Mouse (Mus musculus) adrenal gland, postnatal 4 days (tissue): ENCODE measurements around the gene Zfp280d. TPM values are rescaled to one million over a fixed set of nuclear protein-coding genes. Genes with fewer than 3 reads are reported as not detected.
A peak's percentile ranks its signal among the peaks of the same experiment; 100 is the strongest.

ENCODE experiments used
- DNase-seq, 2 experiments: peaks; one replicate each; pipeline ENCODE4 v3.0.0; 2021 to 2022; ENCODE audit warnings: low spot score in 2 of 2, mixed read lengths in 2 of 2
- long read RNA-seq, 2 experiments: library from polyadenylated mRNA; stranded (forward); transcript quantifications; one replicate each; pipeline ENCODE4 v2.0.0; 2021
- total RNA-seq, 2 experiments: library from RNA; stranded (reverse); gene quantifications; 2 replicates each; pipeline ENCODE4 v1.2.3; 2021

Zfp280d gene
- 10 to 100 TPM; 75.7 to 78.2 TPM for total RNA-seq
- long read RNA-seq, experiment 1, partial matches to known transcripts: 0 of 2 reads
- long read RNA-seq, experiment 1, other reads (novel, unspliced or antisense): 2 of 2 reads
- long read RNA-seq, experiment 2, partial matches to known transcripts: 2 of 6 reads
- long read RNA-seq, experiment 2, other reads (novel, unspliced or antisense): 4 of 6 reads

GRCm38 (mm10) chr9:72274677-72275076 lies at the start of gene Zfp280d:
TSS of gene Zfp280d (plus strand) at chr9:72274860.
- DNase-seq: peak; percentile 72 to 83

DNA sequence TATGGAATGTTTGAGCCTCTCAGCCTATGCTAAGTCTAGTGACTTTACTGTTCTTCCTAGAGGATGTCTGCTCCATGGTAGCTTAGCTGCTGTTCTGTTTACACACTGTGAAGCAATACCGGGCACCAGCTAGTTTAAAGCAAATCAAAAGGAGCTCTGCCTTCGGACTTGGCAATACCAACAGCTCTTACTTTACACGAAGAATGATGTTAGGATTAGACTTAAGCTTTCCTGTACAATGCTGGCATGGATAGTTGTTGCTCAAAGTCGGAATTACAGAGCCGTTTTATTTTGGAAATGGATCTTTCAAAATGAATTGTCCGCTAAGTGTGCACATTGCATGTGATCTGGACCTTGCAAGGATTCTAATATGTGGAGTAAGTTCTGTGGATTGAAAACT lies 48.1 kb upstream of the Zfp280d start:
- DNase-seq: no peak

DNA sequence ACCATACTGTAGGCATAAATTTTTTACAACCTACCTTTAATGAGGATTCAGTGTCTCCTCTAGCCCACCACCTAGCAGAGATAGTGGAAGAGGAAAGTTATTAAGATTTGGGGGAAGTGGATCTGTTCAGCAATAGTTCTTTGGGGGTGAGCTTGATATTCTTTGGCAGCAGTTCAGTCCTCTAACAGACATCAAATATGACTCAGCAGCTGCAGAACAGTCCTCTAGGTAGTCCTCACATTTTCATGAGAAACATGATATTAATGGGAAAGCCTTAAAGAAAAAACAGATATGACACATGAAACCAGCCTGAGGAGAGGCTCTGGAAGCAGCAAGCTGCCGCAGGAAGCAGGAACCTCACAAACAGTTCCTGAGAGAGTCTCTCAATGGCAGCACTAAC lies 22.0 kb upstream of the Zfp280d start:
- no peak for DNase-seq

GRCm38 (mm10) chr9:72255227-72255626 lies 19.4 kb upstream of the Zfp280d start:
- no peak for DNase-seq

DNA sequence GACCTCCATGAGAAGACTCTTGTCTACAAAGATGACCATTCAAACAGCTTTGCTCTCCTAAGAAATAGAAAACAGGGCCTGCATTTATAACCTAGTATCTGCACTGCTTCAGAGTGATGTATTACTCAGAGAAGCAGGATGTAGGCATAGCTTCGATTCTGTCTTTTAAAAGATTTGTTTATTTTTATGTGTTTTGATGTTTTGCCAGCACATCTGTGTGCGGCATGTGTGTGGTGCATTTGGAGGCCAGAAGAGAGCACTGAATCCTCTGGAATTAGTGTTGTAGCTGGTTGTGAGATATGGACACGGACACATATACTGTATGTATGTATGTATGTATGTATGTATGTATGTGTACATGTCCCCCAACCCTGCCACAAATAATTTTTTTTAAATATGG lies 18.0 kb upstream of the Zfp280d start:
- no peak for DNase-seq

DNA sequence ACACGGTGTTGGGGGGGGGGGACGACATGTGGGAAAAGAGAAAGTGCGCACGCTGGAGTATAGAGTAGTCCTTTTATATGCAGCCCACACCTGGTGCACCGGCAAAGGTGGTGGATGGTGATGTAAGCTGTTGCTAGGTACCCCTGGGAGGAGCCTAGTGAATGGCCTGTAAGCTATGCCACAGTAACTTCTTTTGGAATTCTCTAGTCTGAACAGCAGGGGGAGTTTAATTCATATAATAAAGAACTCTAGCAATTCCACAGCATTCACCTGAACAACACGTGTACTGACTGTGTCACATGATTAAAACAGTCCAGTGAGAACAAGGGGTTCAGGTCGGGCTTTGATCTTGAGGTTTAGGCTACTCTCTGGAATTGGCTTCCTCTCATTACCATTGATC lies 14.3 kb upstream of the Zfp280d start:
- DNase-seq: no peak

- no peak for DNase-seq
These were observed 9.8 kb upstream of the Zfp280d start for GRCm38 (mm10) chr9:72264859-72265258.

GRCm38 (mm10) chr9:72270146-72270545 lies 4.5 kb upstream of the Zfp280d start:
- DNase-seq: no peak

GRCm38 (mm10) chr9:72273646-72274410 lies 832 bp upstream of the Zfp280d start:
- no peak for DNase-seq

DNA sequence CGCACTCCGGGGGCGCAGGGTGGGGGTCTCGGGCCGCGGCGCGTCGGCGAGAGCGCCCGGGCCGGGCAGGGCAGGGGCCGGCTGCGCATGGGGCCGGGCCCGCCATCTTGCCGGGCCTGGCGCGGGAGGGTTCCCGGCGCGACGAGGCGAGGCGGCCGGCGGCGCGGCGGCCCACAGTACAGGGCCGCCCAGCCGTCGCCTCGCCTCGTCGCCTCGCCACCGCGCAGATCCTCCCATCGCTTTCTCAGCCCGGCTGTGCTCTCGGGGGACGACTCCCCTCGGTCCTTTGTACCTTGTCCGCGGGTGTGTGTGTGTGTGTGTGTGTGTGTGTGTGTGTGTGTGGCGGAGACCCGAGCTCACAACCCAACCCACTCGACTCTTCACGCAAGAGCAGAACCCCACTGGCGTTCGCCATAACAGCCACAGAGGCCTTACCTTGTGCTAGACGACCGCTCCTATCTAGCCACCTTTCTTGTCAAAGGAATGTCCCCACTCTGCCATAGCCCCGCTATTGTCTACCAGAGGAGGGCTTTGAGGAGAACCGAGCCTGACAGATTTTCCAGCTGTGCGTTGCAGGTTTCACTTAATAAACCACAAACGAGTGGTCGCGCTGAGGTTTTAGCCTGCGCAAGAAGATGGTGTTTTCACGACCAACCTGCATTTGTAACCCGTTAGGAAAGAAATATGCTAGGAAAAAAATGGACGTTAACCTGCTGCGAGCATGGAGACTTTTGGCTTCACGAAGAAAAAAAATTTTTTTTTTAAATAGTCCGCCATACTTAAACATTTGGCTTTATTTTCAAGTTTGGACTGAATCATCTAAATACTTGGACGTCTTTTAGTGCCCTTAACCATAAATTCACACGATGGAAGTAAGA lies 680 bp downstream of the Zfp280d start:
- peak; percentile 24 to 35 for DNase-seq

- DNase-seq: no peak
These were observed 1.4 kb downstream of the Zfp280d start for GRCm38 (mm10) chr9:72275979-72276500.

GRCm38 (mm10) chr9:72276941-72277340 lies 2.3 kb downstream of the Zfp280d start:
- no peak for DNase-seq

DNA sequence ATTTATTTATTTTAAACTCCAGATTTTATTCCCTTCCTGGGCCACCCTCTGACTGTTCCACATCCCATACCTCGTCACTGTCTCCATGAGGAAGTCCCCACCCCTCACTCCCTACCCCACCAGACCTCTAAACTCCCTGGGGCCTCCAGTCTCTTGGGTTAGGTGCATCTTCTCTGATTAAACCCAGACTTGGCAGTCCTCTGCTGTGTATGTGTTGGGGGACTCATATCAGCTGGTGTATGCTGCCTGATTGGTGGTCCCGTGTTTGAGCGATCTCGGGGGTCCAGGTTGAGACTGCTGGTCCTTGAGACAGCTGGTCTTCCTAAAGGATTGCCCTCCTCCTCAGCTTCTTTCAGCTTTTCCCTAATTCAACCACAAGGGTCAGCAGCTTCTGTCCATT lies 5.3 kb downstream of the Zfp280d start:
- DNase-seq: no peak

DNA sequence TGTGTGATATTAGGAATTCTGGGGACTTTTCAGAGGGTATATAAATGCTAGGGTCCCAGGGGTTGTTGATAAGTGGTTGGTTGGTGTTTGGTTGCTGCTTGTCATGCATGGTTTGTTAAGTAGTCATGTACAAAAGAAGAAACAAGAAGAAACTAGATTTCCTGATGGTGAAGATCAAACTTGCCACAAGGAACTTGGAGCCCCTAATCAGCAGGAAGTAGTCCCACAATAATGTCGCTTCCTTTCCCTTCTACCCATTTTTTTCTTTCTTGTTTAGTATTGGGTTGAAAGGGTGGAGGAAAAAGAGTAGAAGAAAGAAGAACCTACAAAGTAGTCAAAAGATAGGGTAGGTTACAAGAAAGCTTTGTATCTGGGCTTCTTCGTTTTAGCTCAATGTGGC lies 13.0 kb downstream of the Zfp280d start:
- no peak for DNase-seq

- DNase-seq: no peak
These were observed 13.6 kb downstream of the Zfp280d start for GRCm38 (mm10) chr9:72288210-72288609.

- DNase-seq: no peak
These were observed 14.4 kb downstream of the Zfp280d start for GRCm38 (mm10) chr9:72289094-72289493.

DNA sequence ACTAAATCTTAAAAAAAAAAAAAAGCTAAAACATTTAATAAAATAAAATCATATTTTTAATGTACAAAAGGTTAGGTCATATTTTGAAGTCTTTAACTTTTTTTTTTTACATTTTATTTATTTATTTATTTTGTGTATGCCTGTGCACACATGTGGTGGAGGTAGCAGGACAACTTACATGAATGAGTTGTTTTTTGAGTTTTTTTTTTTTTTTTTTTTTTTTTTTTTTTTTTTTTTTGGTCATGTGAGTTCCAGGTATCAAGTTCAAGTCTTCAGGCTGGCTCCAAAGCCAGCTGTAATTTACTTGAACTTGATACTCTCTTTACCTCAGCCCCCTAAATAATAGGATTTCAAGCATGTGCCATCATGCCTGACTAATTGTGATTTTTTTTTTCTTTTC lies 19.4 kb downstream of the Zfp280d start:
- no peak for DNase-seq

- DNase-seq: no peak
These were observed 35.1 kb downstream of the Zfp280d start for GRCm38 (mm10) chr9:72309765-72310164.

DNA sequence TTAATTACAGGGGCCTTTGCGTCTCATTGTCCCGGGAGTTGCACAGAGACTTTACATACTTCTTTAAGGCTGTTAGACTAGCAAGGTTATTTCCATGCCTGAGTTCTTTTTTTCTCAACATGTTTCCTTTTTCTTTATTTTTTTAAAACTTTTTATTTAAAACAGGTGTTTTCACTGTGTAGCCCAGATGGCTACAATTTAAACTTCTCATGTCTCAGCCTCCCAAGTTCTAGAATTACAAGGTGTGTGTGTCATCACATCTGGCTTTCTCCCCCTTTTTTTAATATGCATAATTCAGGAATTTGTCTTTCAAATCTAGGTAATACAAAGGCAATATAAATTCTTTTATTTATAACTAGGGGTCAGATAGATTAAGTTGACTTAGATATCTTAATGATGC lies 58.6 kb downstream of the Zfp280d start:
- no peak for DNase-seq

- no peak for DNase-seq
These were observed 61.4 kb downstream of the Zfp280d start for GRCm38 (mm10) chr9:72336069-72336468.

DNA sequence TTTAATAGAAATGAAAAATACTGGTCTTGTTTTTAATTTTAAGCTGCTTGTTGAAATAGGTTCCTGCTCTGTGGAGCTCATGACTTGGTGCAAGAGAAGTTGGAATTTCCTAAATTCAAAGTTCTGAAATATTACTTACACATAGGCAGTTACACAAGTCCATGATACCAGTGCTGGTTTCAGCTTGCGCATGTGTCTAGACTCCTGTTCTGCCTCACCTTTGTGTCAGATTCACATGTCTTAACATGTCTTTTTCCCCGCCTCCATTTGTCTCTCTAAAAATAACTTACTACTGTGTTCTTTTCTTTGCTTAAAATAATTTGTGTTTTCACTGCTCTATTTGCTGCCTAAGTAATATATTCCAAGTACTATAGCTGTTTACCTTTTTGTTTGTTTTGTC lies 64.5 kb downstream of the Zfp280d start:
- DNase-seq: no peak

GRCm38 (mm10) chr9:72343844-72344243 lies 69.2 kb downstream of the Zfp280d start:
- DNase-seq: no peak
